Mouse (Mus musculus): Measurements from ENCODE around the gene Dctn5. TPM values are rescaled to one million over a fixed set of nuclear protein-coding genes. Genes with fewer than 3 reads are reported as not detected.
A peak's percentile ranks its signal among the peaks of the same experiment; 100 is the strongest.

Dctn5 gene
- polyA plus RNA-seq, 1 experiment from 2014 or later, result 122 TPM

DNA sequence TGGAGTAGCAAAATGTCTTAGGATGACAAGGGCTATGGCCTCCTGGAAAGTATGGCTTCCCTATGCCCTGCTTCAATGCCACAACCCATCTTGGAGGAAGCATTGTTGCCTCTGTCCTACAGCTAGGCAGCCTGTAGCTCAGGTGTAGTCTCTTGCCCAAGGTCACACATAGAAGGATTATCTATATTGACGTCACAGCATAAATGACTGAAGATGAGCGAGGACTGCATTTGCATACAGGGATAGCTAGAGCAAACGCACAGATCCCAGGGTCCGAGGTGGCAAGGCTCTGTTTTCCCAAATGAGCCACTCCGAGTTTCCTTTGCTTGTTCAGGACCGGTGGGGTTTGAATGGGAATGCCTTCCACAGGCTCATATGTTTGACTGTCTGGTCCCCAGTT is 37.9 kb downstream of the Dctn5 start:
- Histone ChIP-seq H3K9me3 (no peaks in the 10 kb centered on the region), H3K36me3 (peaks cover 48% of the 10 kb centered on the region), H3K27me3 (no peaks in the 10 kb centered on the region), H3K9ac (no peak overlapping the region), H3K27ac (no peak overlapping the region), H3K4me3 (no peak overlapping the region), H3K4me1 (no peaks in the 10 kb centered on the region), H3K4me2 (no peak overlapping the region)
- no peak for ATAC-seq (ENCODE audit: insufficient number of reproducible peaks, low FRiP score, low TSS enrichment, low read depth)
- 80% methylated on average over 6 of the region's 6 CpGs for WGBS

- 62% methylated on average over 10 of the region's 10 CpGs for WGBS
- Histone ChIP-seq H3K4me2 (no peak overlapping the region), H3K27ac (no peak overlapping the region), H3K9me3 (no peaks in the 10 kb centered on the region), H3K4me3 (no peak overlapping the region), H3K9ac (no peak overlapping the region), H3K4me1 (no peaks in the 10 kb centered on the region), H3K36me3 (peaks cover 40% of the 10 kb centered on the region), H3K27me3 (no peaks in the 10 kb centered on the region)
- ATAC-seq (ENCODE audit: insufficient number of reproducible peaks, low FRiP score, low TSS enrichment, low read depth), result no peak
Observed at GRCm38 (mm10) chr7:122171613-122172012, 38.8 kb downstream of the Dctn5 start.

DNA sequence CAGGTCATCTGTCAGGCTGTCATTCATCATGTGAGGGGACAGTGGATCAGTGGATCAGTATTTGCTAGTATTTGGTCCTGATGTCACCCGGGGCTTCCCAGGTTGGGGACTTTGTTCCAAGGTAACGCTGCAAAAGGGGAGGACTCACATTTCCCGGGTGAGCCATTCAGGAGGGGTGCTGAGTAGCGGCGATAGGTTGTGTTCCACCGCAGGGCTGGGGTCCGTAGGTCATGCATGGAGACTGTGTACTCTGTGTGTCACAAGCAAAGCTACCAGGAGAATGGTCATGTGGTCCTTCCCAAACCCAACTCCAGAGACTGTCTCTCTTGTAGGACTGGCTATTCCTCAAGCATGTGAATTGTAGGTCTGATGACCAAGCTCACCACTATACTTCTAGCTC is 47.9 kb downstream of the Dctn5 start:
- Histone ChIP-seq H3K9me3 (no peaks in the 10 kb centered on the region), H3K4me3 (no peak overlapping the region), H3K4me2 (no peak overlapping the region), H3K27ac (no peak overlapping the region), H3K36me3 (no peaks in the 10 kb centered on the region), H3K27me3 (no peaks in the 10 kb centered on the region; the same call in 1 of the 2 replicates), H3K9ac (no peak overlapping the region), H3K4me1 (peaks cover 1% of the 10 kb centered on the region; the same call in 1 of the 2 replicates)
- 92% methylated on average over 7 of the region's 7 CpGs for WGBS
- ATAC-seq (ENCODE audit: insufficient number of reproducible peaks, low FRiP score, low TSS enrichment, low read depth), result no peak

- H3K36me3 ChIP-seq, result no peaks in the 10 kb centered on the region
- H3K4me3 ChIP-seq, result no peak overlapping the region
- no peak overlapping the region for H3K4me2 ChIP-seq
- H3K4me1 ChIP-seq, result peaks cover 4% of the 10 kb centered on the region
- H3K27ac ChIP-seq, result no peak overlapping the region
- no peak for ATAC-seq (ENCODE audit: insufficient number of reproducible peaks, low FRiP score, low TSS enrichment, low read depth)
- no peaks in the 10 kb centered on the region; the same call in 1 of the 2 replicates for H3K27me3 ChIP-seq
- H3K9ac ChIP-seq, result no peak overlapping the region
- 67% methylated on average over 5 of the region's 5 CpGs for WGBS
- H3K9me3 ChIP-seq, result no peaks in the 10 kb centered on the region
Observed at GRCm38 (mm10) chr7:122184569-122184968, 51.7 kb downstream of the Dctn5 start.

GRCm38 (mm10) chr7:122186043-122186442 is 53.2 kb downstream of the Dctn5 start, which contains the start of gene Ern2:
Gene Ern2, minus strand, starts transcription at chr7:122186207.
- Histone ChIP-seq H3K27me3 (no peaks in the 10 kb centered on the region; the same call in 1 of the 2 replicates), H3K4me1 (peaks cover 4% of the 10 kb centered on the region), H3K9me3 (no peaks in the 10 kb centered on the region), H3K4me3 (no peak within 1 kb of the TSS), H3K9ac (no peak within 1 kb of the TSS), H3K36me3 (no peaks in the 10 kb centered on the region), H3K4me2 (peak within 1 kb of the TSS; percentile 27; the same call in 1 of the 2 replicates), H3K27ac (no peak within 1 kb of the TSS)
- no peak for ATAC-seq (ENCODE audit: insufficient number of reproducible peaks, low FRiP score, low TSS enrichment, low read depth)
- 12% methylated on average over 17 of the region's 17 CpGs for WGBS

- Histone ChIP-seq H3K36me3 (no peaks in the 10 kb centered on the region), H3K4me2 (no peak overlapping the region), H3K4me3 (no peak overlapping the region), H3K4me1 (peaks cover 4% of the 10 kb centered on the region), H3K27me3 (no peaks in the 10 kb centered on the region; the same call in 1 of the 2 replicates), H3K27ac (no peak overlapping the region), H3K9ac (no peak overlapping the region), H3K9me3 (no peaks in the 10 kb centered on the region)
- 36% methylated on average over 7 of the region's 7 CpGs for WGBS
- no peak for ATAC-seq (ENCODE audit: insufficient number of reproducible peaks, low FRiP score, low TSS enrichment, low read depth)
Observed at GRCm38 (mm10) chr7:122189484-122189883, 56.6 kb downstream of the Dctn5 start.

DNA sequence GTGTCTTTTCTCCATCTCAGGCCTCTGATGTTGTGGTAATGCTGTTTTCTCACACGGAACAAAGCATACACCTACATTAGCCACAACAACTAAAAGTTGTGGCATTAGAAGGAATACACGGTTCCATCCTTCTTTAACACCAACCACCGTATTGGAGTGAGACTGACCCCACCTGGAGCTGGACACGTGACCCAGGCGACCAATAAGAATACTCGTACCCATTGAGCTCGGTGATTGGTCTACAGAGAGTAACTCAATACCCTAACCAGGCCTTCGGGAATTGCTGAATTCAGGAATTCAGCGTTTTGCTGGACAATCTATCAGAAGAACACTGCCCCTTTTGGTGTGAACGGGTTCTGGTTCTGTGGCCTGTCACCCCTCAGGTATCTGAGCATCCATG is 58.3 kb downstream of the Dctn5 start:
- no peak for ATAC-seq (ENCODE audit: insufficient number of reproducible peaks, low FRiP score, low TSS enrichment, low read depth)
- 56% methylated on average over 10 of the region's 10 CpGs for WGBS

DNA sequence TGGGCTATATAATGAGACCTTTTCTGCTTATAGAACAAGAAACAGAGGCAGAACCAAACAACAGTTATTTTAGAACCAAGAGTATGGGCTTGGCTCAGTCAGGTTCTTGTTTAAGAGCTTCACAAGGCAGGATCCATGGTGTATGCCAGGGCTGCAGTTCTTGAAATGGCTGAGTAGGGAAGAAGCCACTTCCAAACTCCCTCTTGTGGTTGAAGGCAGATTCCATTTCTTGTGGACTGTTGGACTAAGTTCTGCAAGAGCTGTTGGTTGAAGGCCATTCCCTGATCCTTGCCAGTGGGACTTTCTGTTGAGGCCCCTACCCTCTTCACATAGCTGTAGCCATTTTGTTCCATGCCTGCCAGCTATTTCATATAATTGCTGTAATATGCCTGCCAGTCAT is 61.1 kb downstream of the Dctn5 start:
- Histone ChIP-seq H3K4me2 (no peak overlapping the region), H3K27ac (no peak overlapping the region), H3K9me3 (no peaks in the 10 kb centered on the region), H3K9ac (no peak overlapping the region), H3K4me3 (no peak overlapping the region), H3K4me1 (no peaks in the 10 kb centered on the region; the same call in 1 of the 2 replicates), H3K27me3 (no peaks in the 10 kb centered on the region), H3K36me3 (no peaks in the 10 kb centered on the region)
- no peak for ATAC-seq (ENCODE audit: insufficient number of reproducible peaks, low FRiP score, low TSS enrichment, low read depth)

More for the DNA sequence above, 58.3 kb downstream of the Dctn5 start:
- no peak overlapping the region for H3K27ac ChIP-seq
- no peak overlapping the region for H3K9ac ChIP-seq
- H3K9me3 ChIP-seq, result no peaks in the 10 kb centered on the region
- no peaks in the 10 kb centered on the region for H3K36me3 ChIP-seq
- H3K4me1 ChIP-seq, result no peaks in the 10 kb centered on the region; the same call in 1 of the 2 replicates
- H3K27me3 ChIP-seq, result no peaks in the 10 kb centered on the region
- H3K4me3 ChIP-seq, result no peak overlapping the region
- H3K4me2 ChIP-seq, result no peak overlapping the region

DNA sequence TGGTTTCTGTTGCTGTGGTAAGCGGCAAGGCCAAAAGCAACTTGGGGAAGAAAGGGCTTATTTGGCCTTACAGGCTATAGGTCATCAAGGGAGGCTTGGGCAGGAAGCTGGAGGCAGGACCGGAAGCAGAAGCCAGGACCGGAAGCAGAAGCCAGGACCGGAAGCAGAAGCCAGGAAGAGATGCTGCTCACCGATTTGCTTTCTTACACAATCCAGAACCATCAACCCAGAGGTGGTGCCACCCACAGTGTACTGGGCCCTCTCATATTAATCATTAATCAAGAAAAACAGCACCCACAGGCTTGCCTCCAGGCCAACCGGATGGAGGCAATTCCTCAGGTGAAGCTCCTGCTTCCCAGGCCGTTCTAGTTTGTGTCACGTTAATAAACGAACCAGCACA is 63.9 kb downstream of the Dctn5 start:
- Histone ChIP-seq H3K4me2 (no peak overlapping the region), H3K9me3 (no peaks in the 10 kb centered on the region), H3K27ac (no peak overlapping the region), H3K9ac (no peak overlapping the region), H3K36me3 (no peaks in the 10 kb centered on the region), H3K27me3 (no peaks in the 10 kb centered on the region), H3K4me1 (no peaks in the 10 kb centered on the region), H3K4me3 (no peak overlapping the region)
- ATAC-seq (ENCODE audit: insufficient number of reproducible peaks, low FRiP score, low TSS enrichment, low read depth), result no peak
- 79% methylated on average over 9 of the region's 9 CpGs for WGBS

DNA sequence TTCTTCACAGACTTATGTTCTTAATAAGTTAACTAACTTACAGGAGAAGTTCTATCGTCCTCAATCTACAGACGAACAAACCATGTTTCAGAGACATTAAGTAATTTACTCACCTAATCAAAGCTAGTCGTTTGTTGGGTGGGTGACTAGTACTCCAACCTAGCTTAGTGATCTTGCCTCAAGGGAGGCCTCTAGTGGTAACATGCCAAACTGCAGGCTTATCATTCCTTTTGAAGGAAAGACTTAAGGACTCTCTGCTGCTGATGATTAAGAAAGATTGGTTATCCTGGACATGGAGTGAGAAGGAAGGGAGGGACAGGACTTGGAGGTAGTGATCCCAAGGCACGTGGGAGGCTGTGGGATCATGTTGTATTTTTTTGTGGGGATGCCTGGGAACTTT is 64.5 kb downstream of the Dctn5 start:
- WGBS, result 32% methylated on average over 4 of the region's 4 CpGs
- ATAC-seq (ENCODE audit: insufficient number of reproducible peaks, low FRiP score, low TSS enrichment, low read depth), result no peak
- no peak overlapping the region for H3K9ac ChIP-seq
- no peaks in the 10 kb centered on the region for H3K36me3 ChIP-seq
- no peaks in the 10 kb centered on the region for H3K4me1 ChIP-seq
- H3K27ac ChIP-seq, result no peak overlapping the region
- H3K4me2 ChIP-seq, result no peak overlapping the region
- no peaks in the 10 kb centered on the region for H3K9me3 ChIP-seq
- no peak overlapping the region for H3K4me3 ChIP-seq
- no peaks in the 10 kb centered on the region for H3K27me3 ChIP-seq

Other genes with a start within 250 kb of the Dctn5 start
- 24.8 and 26.6 TPM in 2 replicates for gene Cog7, start 151.3 kb upstream of the Dctn5 start, polyA plus RNA-seq (2015; fragmentation: Nextera tagmentation; extraction: Ambion mirVana)
- gene Gga2, start 111.8 kb upstream of the Dctn5 start, polyA plus RNA-seq (2015; fragmentation: Nextera tagmentation; extraction: Ambion mirVana), result 92.5 and 96.5 TPM in 2 replicates
- 51.0 and 65.2 TPM in 2 replicates for gene Ubfd1, start 65.9 kb upstream of the Dctn5 start, polyA plus RNA-seq (2015; fragmentation: Nextera tagmentation; extraction: Ambion mirVana)
- 16.0 and 16.3 TPM in 2 replicates for gene Ears2, start 65.8 kb upstream of the Dctn5 start, polyA plus RNA-seq (2015; fragmentation: Nextera tagmentation; extraction: Ambion mirVana)
- gene Ndufab1, start 31.2 kb upstream of the Dctn5 start, polyA plus RNA-seq (2015; fragmentation: Nextera tagmentation; extraction: Ambion mirVana), result 553 and 558 TPM in 2 replicates
- 10.5 and 12.3 TPM in 2 replicates for gene Palb2, start 56 bp upstream of the Dctn5 start, polyA plus RNA-seq (2015; fragmentation: Nextera tagmentation; extraction: Ambion mirVana)
- 86.2 and 92.1 TPM in 2 replicates for gene Plk1, start 26.4 kb downstream of the Dctn5 start, polyA plus RNA-seq (2015; fragmentation: Nextera tagmentation; extraction: Ambion mirVana)
- not detected in 2 replicates for gene Ern2, start 53.2 kb downstream of the Dctn5 start, polyA plus RNA-seq (2015; fragmentation: Nextera tagmentation; extraction: Ambion mirVana)
- 0.29 and 0.62 TPM in 2 replicates for gene Chp2, start 86.5 kb downstream of the Dctn5 start, polyA plus RNA-seq (2015; fragmentation: Nextera tagmentation; extraction: Ambion mirVana)
- gene Prkcb, start 155.7 kb downstream of the Dctn5 start, polyA plus RNA-seq (2015; fragmentation: Nextera tagmentation; extraction: Ambion mirVana), result 8.4 and 10.2 TPM in 2 replicates

Data from limb, embryonic 15.5 days (tissue).